Mouse (Mus musculus) heart, postnatal 4 days (tissue): ENCODE data around the gene Napsa. TPM values are rescaled to one million over a fixed set of nuclear protein-coding genes. Genes with fewer than 3 reads are reported as not detected.

Experiments used
- DNase-seq: peaks from one replicate; pipeline ENCODE4 v3.0.0; 2021
- total RNA-seq, 2 experiments: library from RNA; stranded (reverse); gene quantifications; 2 replicates each; pipeline ENCODE4 v1.2.3; 2021

Napsa gene
- total RNA-seq: under 1 TPM; 0.50 to 0.59 TPM

- no peak for DNase-seq
These were observed at the start of gene Napsa for GRCm38 (mm10) chr7:44572213-44572701. Gene Napsa (plus strand): TSS chr7:44572380.

- DNase-seq: no peak
These were observed 49.1 kb upstream of the Napsa start for GRCm38 (mm10) chr7:44523056-44523455.

GRCm38 (mm10) chr7:44524502-44524901, 47.7 kb upstream of the Napsa start, which contains the start of gene Mybpc2:
Gene Mybpc2 (minus strand): TSS chr7:44524656.
- DNase-seq: peak; percentile 78

- DNase-seq: peak; percentile 91
These were observed 46.9 kb upstream of the Napsa start for GRCm38 (mm10) chr7:44525126-44525832.

- no peak for DNase-seq
These were observed 45.6 kb upstream of the Napsa start for GRCm38 (mm10) chr7:44526414-44527154.

- DNase-seq: peak; percentile 83
These were observed 44.4 kb upstream of the Napsa start for GRCm38 (mm10) chr7:44527483-44528398.

GRCm38 (mm10) chr7:44529518-44529917, 42.7 kb upstream of the Napsa start:
- DNase-seq: no peak

- no peak for DNase-seq
These were observed 41.7 kb upstream of the Napsa start for GRCm38 (mm10) chr7:44530507-44530906.

- no peak for DNase-seq
These were observed 41.0 kb upstream of the Napsa start for GRCm38 (mm10) chr7:44531207-44531606.

GRCm38 (mm10) chr7:44531946-44532732, 40.0 kb upstream of the Napsa start, which contains the start of gene Spib:
Gene Spib (minus strand): TSS chr7:44532071.
- DNase-seq: no peak

GRCm38 (mm10) chr7:44532918-44533745, 39.0 kb upstream of the Napsa start:
- DNase-seq: no peak

GRCm38 (mm10) chr7:44533746-44534045, 38.5 kb upstream of the Napsa start:
- no peak for DNase-seq

- no peak for DNase-seq
These were observed 37.9 kb upstream of the Napsa start for GRCm38 (mm10) chr7:44534242-44534641.

- DNase-seq: no peak
These were observed 37.3 kb upstream of the Napsa start for GRCm38 (mm10) chr7:44534656-44535441.

GRCm38 (mm10) chr7:44535657-44536589, 36.3 kb upstream of the Napsa start:
- no peak for DNase-seq

GRCm38 (mm10) chr7:44536590-44536968, 35.6 kb upstream of the Napsa start:
- DNase-seq: peak; percentile 66

GRCm38 (mm10) chr7:44537009-44537408, 35.2 kb upstream of the Napsa start:
- DNase-seq: no peak

- no peak for DNase-seq
These were observed 34.7 kb upstream of the Napsa start for GRCm38 (mm10) chr7:44537496-44537895.
